Mouse (Mus musculus) CH12.LX (cell line): ENCODE results near the gene Btbd2. TPM values are rescaled to one million over a fixed set of nuclear protein-coding genes. Genes with fewer than 3 reads are reported as not detected.

Experiments
- DNase-seq: peaks from one replicate; pipeline ENCODE4 v3.0.0-alpha.2; 2013; ENCODE audit errors: extremely low read depth
- H3K27ac ChIP-seq: 2 replicates; pipeline ENCODE4 v1.5.1; 2012; ENCODE audit warnings: low read depth, mild to moderate bottlenecking, control low read depth, moderate library complexity; ENCODE audit not compliant: insufficient read depth
- H3K27me3 ChIP-seq: replicated peaks from 2 replicates; pipeline ENCODE3; 2012; ENCODE audit warnings: inconsistent platforms
- H3K36me3 ChIP-seq, 2 experiments: replicated peaks in 1 of 2; 2 replicates each; pipeline versions ENCODE3 to v1.6.1; 2012; ENCODE audit warnings: inconsistent platforms in 1 of 2, low read length in 1 of 2, mild to moderate bottlenecking in 1 of 2, mixed read lengths in 1 of 2, moderate library complexity in 1 of 2; ENCODE audit not compliant: control insufficient read depth in 1 of 2, insufficient read depth in 1 of 2
- H3K4me1 ChIP-seq, 2 experiments: 2 replicates each; pipeline ENCODE4 v1.6.1; 2012; ENCODE audit warnings: inconsistent platforms in 1 of 2, moderate library complexity in 1 of 2; ENCODE audit not compliant: insufficient read depth in 2 of 2, control insufficient read depth in 1 of 2
- H3K4me2 ChIP-seq: 2 replicates; pipeline ENCODE4 v1.6.1; 2012; ENCODE audit warnings: low read depth, mild to moderate bottlenecking, control low read depth; ENCODE audit not compliant: poor library complexity, insufficient read depth, severe bottlenecking
- H3K4me3 ChIP-seq, 3 experiments: fragments of 150-350 bp in 1 of 3; sonication (generic) in 1 of 3; replicated peaks in 1 of 3; 2 replicates each; pipeline versions ENCODE3 to v1.5.1; 2011 to 2012; ENCODE audit warnings: low read depth in 2 of 3, low read length in 2 of 3, mild to moderate bottlenecking in 2 of 3, moderate library complexity in 2 of 3, control low read depth in 1 of 3, improper control_type of control experiment in 1 of 3, inconsistent platforms in 1 of 3, mixed read lengths in 1 of 3; ENCODE audit not compliant: poor library complexity in 1 of 3
- H3K79me2 ChIP-seq: replicated peaks from 2 replicates; pipeline ENCODE4 v1.6.1; 2012; ENCODE audit warnings: mild to moderate bottlenecking, moderate library complexity; ENCODE audit not compliant: control insufficient read depth, poor library complexity, insufficient read depth, severe bottlenecking; ENCODE audit errors: extremely low read depth
- H3K9ac ChIP-seq: 2 replicates; pipeline ENCODE4 v1.6.1; 2012; ENCODE audit warnings: low read depth, mild to moderate bottlenecking, control low read depth, moderate library complexity; ENCODE audit not compliant: insufficient read depth
- H3K9me3 ChIP-seq: replicated peaks from 2 replicates; pipeline ENCODE3; 2012; ENCODE audit warnings: low read length, inconsistent platforms, mixed read lengths
- CTCF ChIP-seq, 2 experiments: IDR thresholded peaks in 1 of 2; conservative IDR thresholded peaks in 1 of 2; 2 replicates each; pipeline ENCODE4 v1.5.1; 2011 to 2012; ENCODE audit warnings: low read depth in 2 of 2, low read length in 2 of 2, improper control_type of control experiment in 1 of 2, inconsistent platforms in 1 of 2, mild to moderate bottlenecking in 1 of 2, moderate library complexity in 1 of 2
- E2F4 ChIP-seq: IDR thresholded peaks from 2 replicates; pipeline ENCODE4 v1.6.1; 2011; ENCODE audit warnings: low read depth, low read length, improper control_type of control experiment; ENCODE audit not compliant: insufficient replicate concordance
- ELF1 ChIP-seq: IDR thresholded peaks from 2 replicates; pipeline ENCODE4 v1.6.1; 2014; ENCODE audit warnings: low read depth, mild to moderate bottlenecking, inconsistent platforms, low read length, improper control_type of control experiment
- ETS1 ChIP-seq: conservative IDR thresholded peaks from 2 replicates; pipeline ENCODE4 v1.6.1; 2012; ENCODE audit warnings: low read depth, mild to moderate bottlenecking, inconsistent platforms, low read length, improper control_type of control experiment, moderate library complexity
- HCFC1 ChIP-seq: IDR thresholded peaks from 2 replicates; pipeline ENCODE4 v1.6.1; 2012; ENCODE audit warnings: low read depth, mild to moderate bottlenecking, inconsistent platforms, low read length, improper control_type of control experiment
- IRF4 ChIP-seq: IDR thresholded peaks from 2 replicates; pipeline ENCODE4 v1.6.1; 2014; ENCODE audit warnings: low read depth, mild to moderate bottlenecking, inconsistent platforms, low read length, improper control_type of control experiment
- JUN ChIP-seq: IDR thresholded peaks from 2 replicates; pipeline ENCODE4 v1.6.1; 2011; ENCODE audit warnings: low read depth, mild to moderate bottlenecking, low read length, improper control_type of control experiment, moderate library complexity; ENCODE audit not compliant: insufficient read depth
- KAT2A ChIP-seq: IDR thresholded peaks from 2 replicates; pipeline ENCODE4 v1.6.1; 2012; ENCODE audit warnings: low read length, improper control_type of control experiment, inconsistent platforms; ENCODE audit not compliant: insufficient replicate concordance
- MAZ ChIP-seq: IDR thresholded peaks from 2 replicates; pipeline ENCODE4 v1.6.1; 2012; ENCODE audit warnings: low read depth, mild to moderate bottlenecking, inconsistent platforms, low read length, improper control_type of control experiment, moderate library complexity
- MEF2A ChIP-seq: IDR thresholded peaks from 2 replicates; pipeline ENCODE4 v1.6.1; 2014; ENCODE audit warnings: low read depth, mild to moderate bottlenecking, inconsistent platforms, low read length, improper control_type of control experiment, borderline replicate concordance
- MXI1 ChIP-seq: IDR thresholded peaks from 2 replicates; pipeline ENCODE4 v1.6.1; 2011; ENCODE audit warnings: mild to moderate bottlenecking, low read depth, low read length, improper control_type of control experiment
- MYC ChIP-seq: IDR thresholded peaks from 2 replicates; pipeline ENCODE4 v1.6.1; 2011; ENCODE audit warnings: low read depth, mild to moderate bottlenecking, improper control_type of control experiment, low read length
- NRF1 ChIP-seq: IDR thresholded peaks from 2 replicates; pipeline ENCODE4 v1.6.1; 2014; ENCODE audit warnings: low read depth, mild to moderate bottlenecking, inconsistent platforms, low read length, improper control_type of control experiment, moderate library complexity
- PAX5 ChIP-seq: IDR thresholded peaks from 2 replicates; pipeline ENCODE4 v1.6.1; 2012; ENCODE audit warnings: low read length, inconsistent platforms, mixed read lengths
- POLR2A ChIP-seq: IDR thresholded peaks from 2 replicates; pipeline ENCODE4 v1.6.1; 2011; ENCODE audit warnings: low read depth, mild to moderate bottlenecking, improper control_type of control experiment, low read length
- POLR2AphosphoS2 ChIP-seq: IDR thresholded peaks from 2 replicates; pipeline ENCODE4 v1.6.1; 2011; ENCODE audit warnings: low read depth, low read length, improper control_type of control experiment
- RAD21 ChIP-seq: IDR thresholded peaks from 2 replicates; pipeline ENCODE4 v1.6.1; 2011; ENCODE audit warnings: low read depth, mild to moderate bottlenecking, low read length, improper control_type of control experiment, moderate library complexity
- RCOR1 ChIP-seq: conservative IDR thresholded peaks from 2 replicates; pipeline ENCODE4 v1.6.1; 2012; ENCODE audit warnings: low read depth, mild to moderate bottlenecking, inconsistent platforms, low read length, improper control_type of control experiment
- SIN3A ChIP-seq: IDR thresholded peaks from 2 replicates; pipeline ENCODE4 v1.6.1; 2012; ENCODE audit warnings: low read length, improper control_type of control experiment, inconsistent platforms
- TCF12 ChIP-seq: IDR thresholded peaks from 2 replicates; pipeline ENCODE4 v1.6.1; 2014; ENCODE audit warnings: low read depth, mild to moderate bottlenecking, inconsistent platforms, low read length, improper control_type of control experiment
- UBTF ChIP-seq: IDR thresholded peaks from 2 replicates; pipeline ENCODE4 v1.6.1; 2012; ENCODE audit warnings: low read depth, mild to moderate bottlenecking, inconsistent platforms, low read length, improper control_type of control experiment, moderate library complexity
- ZMIZ1 ChIP-seq: IDR thresholded peaks from 2 replicates; pipeline ENCODE4 v1.6.1; 2012; ENCODE audit warnings: low read depth, mild to moderate bottlenecking, inconsistent platforms, low read length, improper control_type of control experiment
- dilution Hi-C: fragments of 300-500 bp; cut with MboI; formaldehyde crosslinking; loops from 2 replicates; pipeline ENCODE4 v1.14.3; 2020; ENCODE audit warnings: low sequenced_read_pairs; ENCODE audit not compliant: extremely low pct_unique_long_range_greater_than_20kb, extremely low pct_ligation_motif_present
- in situ Hi-C: fragments of 300-500 bp; cut with MboI; formaldehyde crosslinking; loops from 3 replicates; pipeline ENCODE4 v1.14.3; 2019; ENCODE audit warnings: low sequenced_read_pairs, low pct_ligation_motif_present, low pct_unique_long_range_greater_than_20kb, mixed read lengths
- polyA plus RNA-seq: library from polyadenylated mRNA; unstranded; fragments of >175 nt; gene quantifications from 2 replicates; pipeline ENCODE4 v1.2.1, GENCODE M21; 2012; ENCODE audit warnings: low read depth; ENCODE audit not compliant: insufficient read length
- total RNA-seq, 2 experiments: library from RNA; depleted of rRNA; stranded (reverse); fragments of 300-350 nt in 1 of 2; fragments of >200 nt in 1 of 2; gene quantifications; 2 replicates each; pipeline ENCODE4 v1.2.3; 2012 to 2014

Gene Btbd2
- total and polyA plus RNA-seq, 3 experiments, result 11.1 to 26.2 (median 19.4) TPM

- peak overlapping the region; percentile 87 to 99 (median 99) for H3K4me3 ChIP-seq
- dilution Hi-C loops (no loop called here), in situ Hi-C loops (no loop called here)
- peak overlapping the region; percentile 66 for H3K4me2 ChIP-seq
- peak overlapping the region; percentile 99 for H3K9ac ChIP-seq
- H3K9me3 ChIP-seq, result no peaks in the 10 kb centered on the region
- peak; percentile 69 for DNase-seq
- peaks cover 33% of the 10 kb centered on the region for H3K79me2 ChIP-seq
- no peaks in the 10 kb centered on the region for H3K27me3 ChIP-seq
- H3K4me1 ChIP-seq, result peaks cover 27 to 53% of the 10 kb centered on the region in 2 experiments
- peaks cover 3 to 41% of the 10 kb centered on the region in 2 experiments for H3K36me3 ChIP-seq
- H3K27ac ChIP-seq, result peak overlapping the region; percentile 78
- no peak for TF ChIP-seq PAX5
- TF ChIP-seq TCF12, result 0 out of 2 replicates have a peak, but pooled peaks have one; percentile 24
- no peak for TF ChIP-seq RCOR1
- TF ChIP-seq KAT2A, result no peak
- TF ChIP-seq MAZ, result peak; percentile 91; the same call in 1 of the 2 replicates
- no peak for TF ChIP-seq MEF2A
- no peak for TF ChIP-seq JUN
- 0 out of 2 replicates have a peak, but pooled peaks have one; percentile 0 for TF ChIP-seq ZMIZ1
- TF ChIP-seq E2F4, result no peak
- peak; percentile 52 for TF ChIP-seq HCFC1
- TF ChIP-seq ELF1, result peak; percentile 83
- peak; percentile 38; the same call in 1 of the 2 replicates for TF ChIP-seq POLR2AphosphoS2
- no peak for TF ChIP-seq ETS1
- 0 out of 4 replicates have a peak, but pooled peaks of 1 of the 2 experiments have one; percentile 13 for TF ChIP-seq CTCF (conservative IDR thresholded peaks at IDR 0.05 in 1 of 2, IDR thresholded peaks at IDR 0.05 in 1 of 2; ENCODE audit: low read depth in 2 of 2, low read length in 2 of 2)
- no peak for TF ChIP-seq UBTF
- TF ChIP-seq IRF4, result peak; percentile 29
- TF ChIP-seq RAD21, result no peak
- TF ChIP-seq MYC, result peak; percentile 28; the same call in 1 of the 2 replicates
- TF ChIP-seq POLR2A, result 0 out of 2 replicates have a peak, but pooled peaks have one; percentile 41
- TF ChIP-seq NRF1, result peak; percentile 36; the same call in 1 of the 2 replicates
- TF ChIP-seq MXI1, result peak; percentile 83
- TF ChIP-seq SIN3A, result peak; percentile 94
These were observed 33.2 kb downstream of the Btbd2 start for GRCm38 (mm10) chr10:80623457-80624191.
